Mouse (Mus musculus): ENCODE measurements at regions not wholly inside any gene's neighbourhood (a gene's known extent, or its start where the extent isn't known, plus 50 kb on each side); places are given as distances from the start of the nearest gene placed in this dataset.

GRCm38 (mm10) chr14:24939476-24940200, 452.7 kb downstream of the Rps24 start:
- Histone ChIP-seq H3K36me3 (no peaks in the 10 kb centered on the region), H3K4me3 (no peak overlapping the region), H3K27me3 (replicated peaks) (no peaks in the 10 kb centered on the region), H3K9ac (no peak overlapping the region), H3K4me2 (no peak overlapping the region), H3K4me1 (no peaks in the 10 kb centered on the region), H3K9me3 (replicated peaks) (no peaks in the 10 kb centered on the region), H3K27ac (no peak overlapping the region)
- ATAC-seq = no peak
- 59% methylated on average over 9 of the region's 9 CpGs for WGBS (ENCODE audit: insufficient replicate concordance)

- H3K9ac ChIP-seq = no peak overlapping the region
- WGBS (ENCODE audit: insufficient replicate concordance) = 40% methylated on average over 2 of the region's 2 CpGs
- no peaks in the 10 kb centered on the region for H3K36me3 ChIP-seq
- H3K9me3 ChIP-seq (replicated peaks) = no peaks in the 10 kb centered on the region
- no peak overlapping the region for H3K4me2 ChIP-seq
- H3K4me3 ChIP-seq = no peak overlapping the region
- no peak for ATAC-seq
- no peak overlapping the region for H3K27ac ChIP-seq
- no peaks in the 10 kb centered on the region for H3K27me3 ChIP-seq (replicated peaks)
- no peaks in the 10 kb centered on the region for H3K4me1 ChIP-seq
Observed at GRCm38 (mm10) chr14:24945716-24946115, 458.8 kb downstream of the Rps24 start.

GRCm38 (mm10) chr14:24947084-24947483, 460.2 kb downstream of the Rps24 start:
- no peaks in the 10 kb centered on the region for H3K36me3 ChIP-seq
- H3K9ac ChIP-seq = no peak overlapping the region
- H3K27me3 ChIP-seq (replicated peaks) = no peaks in the 10 kb centered on the region
- no peaks in the 10 kb centered on the region for H3K4me1 ChIP-seq
- ATAC-seq = no peak
- no peak overlapping the region for H3K4me2 ChIP-seq
- no peak overlapping the region for H3K4me3 ChIP-seq
- H3K27ac ChIP-seq = no peak overlapping the region
- H3K9me3 ChIP-seq (replicated peaks) = no peaks in the 10 kb centered on the region
- 63% methylated on average over 5 of the region's 5 CpGs for WGBS (ENCODE audit: insufficient replicate concordance)

GRCm38 (mm10) chr14:24955891-24956410, 469.0 kb downstream of the Rps24 start:
- Histone ChIP-seq H3K36me3 (no peaks in the 10 kb centered on the region), H3K4me2 (no peak overlapping the region), H3K9ac (no peak overlapping the region)

GRCm38 (mm10) chr14:24956528-24957210, 469.7 kb downstream of the Rps24 start:
- no peak overlapping the region for H3K4me2 ChIP-seq
- H3K9me3 ChIP-seq (replicated peaks) = no peaks in the 10 kb centered on the region
- no peaks in the 10 kb centered on the region for H3K27me3 ChIP-seq (replicated peaks)
- H3K9ac ChIP-seq = no peak overlapping the region
- WGBS (ENCODE audit: insufficient replicate concordance) = 43% methylated on average over 2 of the region's 2 CpGs
- H3K4me3 ChIP-seq = no peak overlapping the region
- no peaks in the 10 kb centered on the region for H3K36me3 ChIP-seq
- no peak overlapping the region for H3K27ac ChIP-seq
- no peak for ATAC-seq
- no peaks in the 10 kb centered on the region for H3K4me1 ChIP-seq

More at GRCm38 (mm10) chr14:24955891-24956410, 469.0 kb downstream of the Rps24 start:
- no peak for ATAC-seq
- H3K27ac ChIP-seq = no peak overlapping the region
- H3K9me3 ChIP-seq (replicated peaks) = no peaks in the 10 kb centered on the region
- no peaks in the 10 kb centered on the region for H3K27me3 ChIP-seq (replicated peaks)
- H3K4me3 ChIP-seq = no peak overlapping the region
- 58% methylated on average over 11 of the region's 11 CpGs for WGBS (ENCODE audit: insufficient replicate concordance)
- H3K4me1 ChIP-seq = no peaks in the 10 kb centered on the region

GRCm38 (mm10) chr14:24957392-24957791, 470.5 kb downstream of the Rps24 start:
- Histone ChIP-seq H3K36me3 (no peaks in the 10 kb centered on the region), H3K4me1 (no peaks in the 10 kb centered on the region), H3K9ac (no peak overlapping the region), H3K9me3 (replicated peaks) (no peaks in the 10 kb centered on the region), H3K4me3 (no peak overlapping the region), H3K4me2 (no peak overlapping the region), H3K27me3 (replicated peaks) (no peaks in the 10 kb centered on the region), H3K27ac (no peak overlapping the region)
- ATAC-seq = no peak
- 51% methylated on average over 4 of the region's 4 CpGs for WGBS (ENCODE audit: insufficient replicate concordance)

GRCm38 (mm10) chr14:24958821-24959220, 471.9 kb downstream of the Rps24 start:
- H3K4me3 ChIP-seq = no peak overlapping the region
- H3K27me3 ChIP-seq (replicated peaks) = no peaks in the 10 kb centered on the region
- no peak overlapping the region for H3K27ac ChIP-seq
- ATAC-seq = no peak
- WGBS (ENCODE audit: insufficient replicate concordance) = 64% methylated on average over 4 of the region's 4 CpGs
- no peaks in the 10 kb centered on the region for H3K4me1 ChIP-seq
- no peaks in the 10 kb centered on the region for H3K9me3 ChIP-seq (replicated peaks)
- no peak overlapping the region for H3K4me2 ChIP-seq
- H3K36me3 ChIP-seq = no peaks in the 10 kb centered on the region
- no peak overlapping the region for H3K9ac ChIP-seq

GRCm38 (mm10) chr14:24959401-24959800, 472.5 kb downstream of the Rps24 start:
- Histone ChIP-seq H3K4me3 (no peak overlapping the region), H3K4me2 (no peak overlapping the region), H3K27me3 (replicated peaks) (no peaks in the 10 kb centered on the region), H3K4me1 (no peaks in the 10 kb centered on the region), H3K36me3 (no peaks in the 10 kb centered on the region), H3K9ac (no peak overlapping the region), H3K9me3 (replicated peaks) (no peaks in the 10 kb centered on the region), H3K27ac (no peak overlapping the region)
- ATAC-seq = no peak
- 58% methylated on average over 1 of the region's 1 CpGs for WGBS (ENCODE audit: insufficient replicate concordance)

- no peaks in the 10 kb centered on the region for H3K27me3 ChIP-seq (replicated peaks)
- no peak overlapping the region for H3K27ac ChIP-seq
- H3K4me1 ChIP-seq = no peaks in the 10 kb centered on the region
- no peak overlapping the region for H3K4me3 ChIP-seq
- no peaks in the 10 kb centered on the region for H3K36me3 ChIP-seq
- H3K9me3 ChIP-seq (replicated peaks) = no peaks in the 10 kb centered on the region
- 51% methylated on average over 5 of the region's 5 CpGs for WGBS (ENCODE audit: insufficient replicate concordance)
- H3K4me2 ChIP-seq = no peak overlapping the region
- no peak for ATAC-seq
- H3K9ac ChIP-seq = no peak overlapping the region
Observed at GRCm38 (mm10) chr14:24960082-24960482, 473.2 kb downstream of the Rps24 start.

GRCm38 (mm10) chr14:24960875-24961274, 473.9 kb downstream of the Rps24 start:
- Histone ChIP-seq H3K27ac (no peak overlapping the region), H3K4me2 (no peak overlapping the region), H3K36me3 (no peaks in the 10 kb centered on the region), H3K27me3 (replicated peaks) (no peaks in the 10 kb centered on the region), H3K4me3 (no peak overlapping the region), H3K4me1 (no peaks in the 10 kb centered on the region), H3K9me3 (replicated peaks) (no peaks in the 10 kb centered on the region), H3K9ac (no peak overlapping the region)
- no peak for ATAC-seq
- 33% methylated on average over 3 of the region's 3 CpGs for WGBS (ENCODE audit: insufficient replicate concordance)

- Histone ChIP-seq H3K4me2 (no peak overlapping the region), H3K27me3 (replicated peaks) (no peaks in the 10 kb centered on the region), H3K27ac (no peak overlapping the region), H3K36me3 (no peaks in the 10 kb centered on the region), H3K9ac (no peak overlapping the region), H3K9me3 (replicated peaks) (no peaks in the 10 kb centered on the region), H3K4me1 (no peaks in the 10 kb centered on the region), H3K4me3 (no peak overlapping the region)
- WGBS (ENCODE audit: insufficient replicate concordance) = 54% methylated on average over 3 of the region's 3 CpGs
- no peak for ATAC-seq
Observed at GRCm38 (mm10) chr14:24961721-24962120, 474.8 kb downstream of the Rps24 start.

GRCm38 (mm10) chr14:24969584-24969983, 482.7 kb downstream of the Rps24 start:
- no peaks in the 10 kb centered on the region for H3K9me3 ChIP-seq (replicated peaks)
- ATAC-seq = no peak
- H3K4me2 ChIP-seq = no peak overlapping the region
- 0 out of 2 replicates have a peak, but pooled peaks cover 2% of the 10 kb centered on the region for H3K27me3 ChIP-seq (replicated peaks)
- H3K27ac ChIP-seq = no peak overlapping the region
- no peak overlapping the region for H3K4me3 ChIP-seq
- no peaks in the 10 kb centered on the region for H3K4me1 ChIP-seq
- 47% methylated on average over 2 of the region's 2 CpGs for WGBS (ENCODE audit: insufficient replicate concordance)
- H3K9ac ChIP-seq = no peak overlapping the region
- no peaks in the 10 kb centered on the region for H3K36me3 ChIP-seq

Measured in liver, embryonic 12.5 days (tissue).